Comparison of ENCODE assay signal across 27 mouse cellular contexts in the genomic region with DNA sequence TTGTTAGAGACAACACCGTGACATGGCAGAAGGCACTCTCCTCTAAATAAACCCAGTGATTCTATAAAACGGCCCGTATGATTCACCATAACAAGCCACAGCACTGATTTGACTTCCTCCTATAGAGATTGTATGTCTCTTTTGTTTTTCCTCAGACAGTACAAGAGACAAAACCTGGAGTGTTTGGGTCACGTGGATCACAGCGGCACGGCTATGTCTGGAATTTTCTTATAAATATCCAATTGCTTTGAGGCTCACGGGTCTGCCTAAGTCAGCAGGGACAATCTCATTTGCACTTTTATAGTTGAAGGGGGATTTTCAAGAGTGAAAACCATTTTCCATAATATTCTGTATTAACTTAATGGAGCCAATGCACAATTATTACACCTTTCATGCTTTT.
A peak's percentile ranks its signal among the peaks of the same experiment; 100 is the strongest.
DNase-seq lines count a peak whose midpoint lies in the region; ATAC-seq lines count a peak whose summit lies in the region.
"Had no signal": no experiment of that assay in that cellular context is flagged by ENCODE, and none has a peak within 500 bp of the region (broad histone marks: within the 10 kb centered on the region; RNA-seq: fewer than 3 reads in every experiment).

No protein-coding gene starts in this region.

- H3K27me3 ChIP-seq in hindbrain, embryonic 15.5 days, result no peaks in the 10 kb centered on the region
- no peaks in the 10 kb centered on the region for H3K27me3 ChIP-seq in hindbrain, embryonic 10.5 days (ENCODE audit: insufficient read depth, poor library complexity, severe bottlenecking)
- H3K27me3 ChIP-seq in neural tube, embryonic 13.5 days, result no peaks in the 10 kb centered on the region
- H3K27me3 ChIP-seq in limb, embryonic 15.5 days, result no peaks in the 10 kb centered on the region
- H3K27me3 ChIP-seq: CH12.LX; heart, embryonic 12.5 days had no signal

- H3K27ac ChIP-seq in hindbrain, embryonic 15.5 days (replicated peaks), result no peak overlapping the region
- no peak overlapping the region for H3K27ac ChIP-seq in hindbrain, embryonic 10.5 days
- H3K27ac ChIP-seq in neural tube, embryonic 13.5 days (replicated peaks), result no peak overlapping the region
- H3K27ac ChIP-seq in limb, embryonic 15.5 days, result no peak overlapping the region
- H3K27ac ChIP-seq: layer of hippocampus, adult 2 months; macrophage had no signal

- no peak for ATAC-seq in hindbrain, embryonic 15.5 days (ENCODE audit: low FRiP score, low read depth)
- ATAC-seq in neural tube, embryonic 13.5 days (ENCODE audit: low read depth), result no peak
- no peak for ATAC-seq in limb, embryonic 15.5 days (ENCODE audit: insufficient number of reproducible peaks, low FRiP score, low TSS enrichment, low read depth)
- ATAC-seq: forebrain, postnatal 0 days; lung, postnatal 0 days; Patski had no signal

- WGBS in hindbrain, embryonic 15.5 days, result 31% methylated on average over 7 of the region's 7 CpGs
- WGBS in hindbrain, embryonic 10.5 days, result 43% methylated on average over 7 of the region's 7 CpGs
- 37% methylated on average over 7 of the region's 7 CpGs for WGBS in neural tube, embryonic 13.5 days
- 24% methylated on average over 7 of the region's 7 CpGs for WGBS in limb, embryonic 15.5 days

- H3K9me3 ChIP-seq in hindbrain, embryonic 15.5 days, result no peaks in the 10 kb centered on the region
- H3K9me3 ChIP-seq in hindbrain, embryonic 10.5 days, result no peaks in the 10 kb centered on the region
- H3K9me3 ChIP-seq in neural tube, embryonic 13.5 days, result no peaks in the 10 kb centered on the region
- no peaks in the 10 kb centered on the region for H3K9me3 ChIP-seq in limb, embryonic 15.5 days
- H3K9me3 ChIP-seq: G1E; heart, embryonic 12.5 days had no signal

- H3K4me1 ChIP-seq in hindbrain, embryonic 15.5 days (replicated peaks), result no peaks in the 10 kb centered on the region
- H3K4me1 ChIP-seq in hindbrain, embryonic 10.5 days (replicated peaks), result peaks cover 19% of the 10 kb centered on the region; the same call in 1 of the 2 replicates
- H3K4me1 ChIP-seq in neural tube, embryonic 13.5 days (replicated peaks), result peaks cover 10% of the 10 kb centered on the region; the same call in 1 of the 2 replicates
- 0 out of 2 replicates have a peak, but pooled peaks cover 5% of the 10 kb centered on the region for H3K4me1 ChIP-seq in limb, embryonic 15.5 days
- H3K4me1 ChIP-seq: heart, embryonic 12.5 days had no signal

- H3K36me3 ChIP-seq in hindbrain, embryonic 15.5 days, result no peaks in the 10 kb centered on the region
- no peaks in the 10 kb centered on the region for H3K36me3 ChIP-seq in hindbrain, embryonic 10.5 days
- no peaks in the 10 kb centered on the region for H3K36me3 ChIP-seq in neural tube, embryonic 13.5 days
- no peaks in the 10 kb centered on the region for H3K36me3 ChIP-seq in limb, embryonic 15.5 days
- H3K36me3 ChIP-seq: G1E; heart, embryonic 12.5 days had no signal

- DNase-seq in hindbrain, embryonic 10.5 days (ENCODE audit: low spot score), result no peak
- no peak for DNase-seq in neural tube, embryonic 10.5 days (ENCODE audit: extremely low spot score, low spot score)
- DNase-seq in layer of hippocampus, postnatal 10 days (ENCODE audit: low spot score in 2 of 2), result no peak
- no peak for DNase-seq in adipocyte (ENCODE audit: low spot score)
- DNase-seq: adrenal gland, adult 2 months; B cell, adult 2 months; cerebellum, adult 11-12 months; cerebellum, postnatal 10 days; embryo, embryonic 11 days; forebrain, postnatal 0 days; gastrocnemius, postnatal 14 days; heart, adult 11 months; heart, postnatal 14 days; kidney, adult 8-10 months; kidney, postnatal 14 days; right cerebral cortex, postnatal 25 days; spleen, adult 18-20 months had no signal

- peak overlapping the region; percentile 30; the same call in 1 of the 2 replicates for H3K4me2 ChIP-seq in hindbrain, embryonic 15.5 days
- H3K4me2 ChIP-seq in neural tube, embryonic 13.5 days, result 0 out of 2 replicates have a peak overlapping the region, but pooled peaks have one; percentile 17
- H3K4me2 ChIP-seq in limb, embryonic 15.5 days, result 0 out of 2 replicates have a peak overlapping the region, but pooled peaks have one; percentile 20
- H3K4me2 ChIP-seq: heart, embryonic 12.5 days had no signal

- no peak overlapping the region for H3K9ac ChIP-seq in hindbrain, embryonic 15.5 days
- H3K9ac ChIP-seq in neural tube, embryonic 13.5 days, result no peak overlapping the region
- no peak overlapping the region for H3K9ac ChIP-seq in limb, embryonic 15.5 days
- H3K9ac ChIP-seq: forebrain, postnatal 0 days; heart, embryonic 12.5 days had no signal

- no peak overlapping the region for H3K4me3 ChIP-seq in hindbrain, embryonic 15.5 days
- H3K4me3 ChIP-seq in hindbrain, embryonic 10.5 days, result no peak overlapping the region
- no peak overlapping the region for H3K4me3 ChIP-seq in neural tube, embryonic 13.5 days
- H3K4me3 ChIP-seq in limb, embryonic 15.5 days, result no peak overlapping the region
- H3K4me3 ChIP-seq: heart, embryonic 12.5 days; layer of hippocampus, adult 2 months had no signal
